Comparison of ENCODE assay signal across 8 mouse cellular contexts in genomic region chr10:84060492-84061218, GRCm38 (mm10).
DNase-seq lines count a peak whose midpoint lies in the region; ATAC-seq lines count a peak whose summit lies in the region.

No protein-coding gene starts in this region.

- ATAC-seq in common myeloid progenitor, adult 5-6 weeks (replicated peaks; ENCODE audit: low read depth, poor library complexity, severe bottlenecking): peak; percentile 96
- peak; percentile 88 for ATAC-seq in hindbrain, embryonic 15.5 days (ENCODE audit: low FRiP score, low read depth)
- ATAC-seq in inflammation-experienced regulatory T-cells, adult 6 months: no peak

- peaks cover 17% of the 10 kb centered on the region for H3K4me1 ChIP-seq in hindbrain, embryonic 15.5 days (replicated peaks)

- WGBS in hindbrain, embryonic 15.5 days: 5% methylated on average over 7 of the region's 7 CpGs

- DNase-seq in adrenal gland, postnatal 14 days: peak; percentile 86
- peak; percentile 87 for DNase-seq in gastrocnemius, postnatal 14 days
- peak; percentile 71 to 73 for DNase-seq in layer of hippocampus, postnatal 36 days
- DNase-seq in lung, postnatal 14 days: peak; percentile 87
- peak; percentile 8 for DNase-seq in retina, postnatal 7 days (ENCODE audit: low read depth, low spot score)

- H3K4me3 ChIP-seq in hindbrain, embryonic 15.5 days: no peak overlapping the region

- no peaks in the 10 kb centered on the region for H3K27me3 ChIP-seq in hindbrain, embryonic 15.5 days

- H3K4me2 ChIP-seq in hindbrain, embryonic 15.5 days: peak overlapping the region; percentile 33

- peak overlapping the region; percentile 56 for H3K27ac ChIP-seq in hindbrain, embryonic 15.5 days (replicated peaks)

- no peak overlapping the region for H3K9ac ChIP-seq in hindbrain, embryonic 15.5 days

- intact Hi-C loops in gastrocnemius, postnatal 14 days (cut with DNase I; ENCODE audit: low total_unique reads): no loop called here

- H3K9me3 ChIP-seq in hindbrain, embryonic 15.5 days: no peaks in the 10 kb centered on the region

- no peaks in the 10 kb centered on the region for H3K36me3 ChIP-seq in hindbrain, embryonic 15.5 days

Comparison
In these comparisons a context has a peak if more than half of its experiments do, and no peak if none do; other contexts are left out.
1. DNase-seq: peak in every context shown above with its lines; median percentile 87 in gastrocnemius, postnatal 14 days; 87 in lung, postnatal 14 days; 86 in adrenal gland, postnatal 14 days; 72 in layer of hippocampus, postnatal 36 days; 8 in retina, postnatal 7 days.